Mouse (Mus musculus): Measurements from ENCODE around the gene Nmnat3. TPM values are rescaled to one million over a fixed set of nuclear protein-coding genes. Genes with fewer than 3 reads are reported as not detected.

The Nmnat3 gene
- polyA plus RNA-seq, 1 experiment from 2014 or later: 10.0 TPM

DNA sequence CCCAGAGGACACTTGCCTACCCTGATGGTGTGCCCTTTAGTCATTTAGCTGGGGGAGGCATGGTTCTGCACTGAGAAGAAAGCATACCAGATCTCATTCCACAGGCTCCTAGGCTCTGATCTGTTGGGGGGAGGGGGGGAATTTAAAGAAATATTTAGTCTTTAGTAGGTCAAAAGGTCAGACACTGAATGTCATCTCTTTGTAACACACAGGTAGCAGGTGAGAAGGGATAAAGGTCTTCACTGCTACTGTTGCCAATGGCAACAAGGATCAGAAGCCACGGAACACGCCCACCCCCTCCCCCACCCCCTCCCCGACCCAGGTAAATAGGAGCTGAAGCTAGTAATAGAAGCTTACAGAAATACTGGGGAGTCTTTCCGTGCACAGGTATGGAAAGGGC, 136.5 kb downstream of the Nmnat3 start:
- H3K27me3 ChIP-seq (ENCODE audit: control insufficient read depth, insufficient read depth, low read length): no peaks in the 10 kb centered on the region
- peaks cover 15 to 16% of the 10 kb centered on the region in 2 experiments for H3K4me1 ChIP-seq (ENCODE audit: control insufficient read depth in 2 of 2, insufficient read depth in 2 of 2, low read length in 2 of 2)
- no peak overlapping the region for H3K4me2 ChIP-seq (ENCODE audit: low read length)
- H3K9ac ChIP-seq (ENCODE audit: low read length): no peak overlapping the region
- WGBS: 17% methylated on average over 4 of the region's 4 CpGs
- no peak overlapping the region for H3K4me3 ChIP-seq (ENCODE audit: control insufficient read depth in 1 of 2, insufficient read depth in 1 of 2, low read depth in 1 of 2, low read length in 2 of 2)
- no peak overlapping the region for H3K27ac ChIP-seq (replicated peaks in 1 of 2; ENCODE audit: control insufficient read depth in 1 of 2, insufficient read depth in 1 of 2, low read depth in 2 of 2, low read length in 2 of 2)
- no peaks in the 10 kb centered on the region for H3K36me3 ChIP-seq (ENCODE audit: control insufficient read depth, insufficient read depth, low read length)
- no peak for ATAC-seq (ENCODE audit: insufficient number of reproducible peaks, insufficient read depth, low FRiP score, low read depth)
- H3K9me3 ChIP-seq (ENCODE audit: control insufficient read depth, low read length): no peaks in the 10 kb centered on the region

DNA sequence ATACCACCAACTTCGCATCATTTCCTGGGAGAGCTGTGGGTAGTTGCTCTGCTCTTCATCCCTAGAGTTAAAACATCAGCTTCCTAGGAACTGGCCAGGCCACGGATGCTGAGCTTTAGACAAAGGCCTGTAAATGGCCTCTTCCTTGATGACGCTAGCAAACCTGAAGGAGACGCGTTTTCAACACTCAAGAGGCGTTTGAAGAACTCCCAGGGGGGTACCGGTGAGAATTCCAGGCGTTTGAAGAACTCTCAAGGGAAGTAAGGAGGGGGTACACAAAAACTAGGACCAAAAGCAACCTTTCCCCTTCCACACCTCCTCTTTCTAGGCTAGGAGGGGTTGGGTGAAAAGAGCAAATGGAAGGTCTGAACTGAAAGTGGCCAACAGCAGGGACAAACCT, 137.1 kb downstream of the Nmnat3 start:
- Histone ChIP-seq H3K4me3 (ENCODE audit: control insufficient read depth in 1 of 2, insufficient read depth in 1 of 2, low read depth in 1 of 2, low read length in 2 of 2) (peak overlapping the region; percentile 51 to 72), H3K9me3 (ENCODE audit: control insufficient read depth, low read length) (no peaks in the 10 kb centered on the region), H3K4me2 (ENCODE audit: low read length) (peak overlapping the region; percentile 76), H3K9ac (ENCODE audit: low read length) (peak overlapping the region; percentile 65), H3K27me3 (ENCODE audit: control insufficient read depth, insufficient read depth, low read length) (no peaks in the 10 kb centered on the region), H3K36me3 (ENCODE audit: control insufficient read depth, insufficient read depth, low read length) (no peaks in the 10 kb centered on the region), H3K27ac (replicated peaks in 1 of 2; ENCODE audit: control insufficient read depth in 1 of 2, insufficient read depth in 1 of 2, low read depth in 2 of 2, low read length in 2 of 2) (0 out of 4 replicates have a peak overlapping the region, but pooled peaks of 1 of the 2 experiments have one; percentile 3), H3K4me1 (ENCODE audit: control insufficient read depth in 2 of 2, insufficient read depth in 2 of 2, low read length in 2 of 2) (peaks cover 19 to 20% of the 10 kb centered on the region in 2 experiments)
- WGBS: 4% methylated on average over 8 of the region's 8 CpGs
- no peak for ATAC-seq (ENCODE audit: insufficient number of reproducible peaks, insufficient read depth, low FRiP score, low read depth)

DNA sequence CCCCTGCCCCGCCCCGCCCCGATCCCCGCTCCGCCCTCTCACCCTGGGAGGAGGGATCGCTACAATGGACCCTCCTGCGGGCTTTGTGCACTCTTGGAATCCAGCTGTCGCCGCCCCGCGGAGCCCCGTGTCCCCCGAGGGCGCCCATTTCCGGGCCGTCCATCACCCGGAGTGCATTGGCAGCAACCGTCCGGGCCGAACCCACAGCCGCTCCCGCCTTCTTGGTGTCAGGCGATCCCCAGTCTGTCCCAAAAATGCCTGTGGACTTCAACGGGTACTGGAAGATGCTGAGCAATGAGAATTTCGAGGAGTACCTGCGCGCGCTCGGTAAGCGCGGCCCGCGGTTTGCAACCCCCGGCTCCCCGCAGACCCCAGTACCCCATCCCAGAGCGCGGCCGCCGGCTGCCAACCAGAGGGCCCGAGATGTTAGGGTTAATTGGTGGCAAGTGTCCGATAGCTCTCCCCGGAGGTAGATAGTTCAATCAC, 137.5 kb downstream of the Nmnat3 start:
- Histone ChIP-seq H3K4me2 (ENCODE audit: low read length) (peak overlapping the region; percentile 76), H3K4me3 (ENCODE audit: control insufficient read depth in 1 of 2, insufficient read depth in 1 of 2, low read depth in 1 of 2, low read length in 2 of 2) (peak overlapping the region; percentile 51 to 72), H3K27me3 (ENCODE audit: control insufficient read depth, insufficient read depth, low read length) (no peaks in the 10 kb centered on the region), H3K27ac (replicated peaks in 1 of 2; ENCODE audit: control insufficient read depth in 1 of 2, insufficient read depth in 1 of 2, low read depth in 2 of 2, low read length in 2 of 2) (peak overlapping the region; percentile 40 to 86; a peak in 2 of 4 replicates), H3K9ac (ENCODE audit: low read length) (peak overlapping the region; percentile 65), H3K9me3 (ENCODE audit: control insufficient read depth, low read length) (no peaks in the 10 kb centered on the region), H3K36me3 (ENCODE audit: control insufficient read depth, insufficient read depth, low read length) (no peaks in the 10 kb centered on the region), H3K4me1 (ENCODE audit: control insufficient read depth in 2 of 2, insufficient read depth in 2 of 2, low read length in 2 of 2) (peaks cover 24 to 25% of the 10 kb centered on the region in 2 experiments)
- 1% methylated on average over 40 of the region's 42 CpGs for WGBS
- peak; percentile 63; the same call in 1 of the 2 replicates for ATAC-seq (ENCODE audit: insufficient number of reproducible peaks, insufficient read depth, low FRiP score, low read depth)

DNA sequence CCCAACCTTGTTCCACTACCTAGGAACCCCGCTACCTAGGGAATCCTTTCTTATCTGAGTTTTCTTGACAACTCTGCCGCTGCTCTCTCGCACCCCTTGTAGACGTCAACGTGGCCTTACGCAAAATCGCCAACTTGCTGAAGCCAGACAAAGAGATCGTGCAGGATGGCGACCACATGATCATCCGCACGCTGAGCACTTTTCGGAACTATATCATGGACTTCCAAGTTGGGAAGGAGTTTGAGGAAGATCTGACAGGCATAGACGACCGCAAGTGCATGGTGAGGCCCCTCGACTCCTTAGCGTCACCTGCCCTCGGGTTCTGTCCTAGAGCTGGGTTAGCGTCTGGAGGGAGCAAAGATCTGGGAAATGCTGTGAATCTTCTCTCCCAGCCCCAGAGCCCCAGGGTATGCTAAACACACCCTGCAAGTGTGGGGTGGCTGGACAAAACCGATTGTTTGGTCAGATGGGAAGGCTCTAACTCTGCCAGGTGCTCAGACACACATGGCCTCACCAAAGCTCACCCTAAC, 138.2 kb downstream of the Nmnat3 start:
- ATAC-seq (ENCODE audit: insufficient number of reproducible peaks, insufficient read depth, low FRiP score, low read depth): no peak
- H3K36me3 ChIP-seq (ENCODE audit: control insufficient read depth, insufficient read depth, low read length): no peaks in the 10 kb centered on the region
- H3K4me1 ChIP-seq (ENCODE audit: control insufficient read depth in 2 of 2, insufficient read depth in 2 of 2, low read length in 2 of 2): peaks cover 25 to 29% of the 10 kb centered on the region in 2 experiments
- H3K27me3 ChIP-seq (ENCODE audit: control insufficient read depth, insufficient read depth, low read length): no peaks in the 10 kb centered on the region
- peak overlapping the region; percentile 76 for H3K4me2 ChIP-seq (ENCODE audit: low read length)
- peak overlapping the region; percentile 65 for H3K9ac ChIP-seq (ENCODE audit: low read length)
- WGBS: 7% methylated on average over 19 of the region's 19 CpGs
- peak overlapping the region; percentile 51 to 72 for H3K4me3 ChIP-seq (ENCODE audit: control insufficient read depth in 1 of 2, insufficient read depth in 1 of 2, low read depth in 1 of 2, low read length in 2 of 2)
- no peaks in the 10 kb centered on the region for H3K9me3 ChIP-seq (ENCODE audit: control insufficient read depth, low read length)
- peak overlapping the region; percentile 49 to 86 for H3K27ac ChIP-seq (replicated peaks in 1 of 2; ENCODE audit: control insufficient read depth in 1 of 2, insufficient read depth in 1 of 2, low read depth in 2 of 2, low read length in 2 of 2)

DNA sequence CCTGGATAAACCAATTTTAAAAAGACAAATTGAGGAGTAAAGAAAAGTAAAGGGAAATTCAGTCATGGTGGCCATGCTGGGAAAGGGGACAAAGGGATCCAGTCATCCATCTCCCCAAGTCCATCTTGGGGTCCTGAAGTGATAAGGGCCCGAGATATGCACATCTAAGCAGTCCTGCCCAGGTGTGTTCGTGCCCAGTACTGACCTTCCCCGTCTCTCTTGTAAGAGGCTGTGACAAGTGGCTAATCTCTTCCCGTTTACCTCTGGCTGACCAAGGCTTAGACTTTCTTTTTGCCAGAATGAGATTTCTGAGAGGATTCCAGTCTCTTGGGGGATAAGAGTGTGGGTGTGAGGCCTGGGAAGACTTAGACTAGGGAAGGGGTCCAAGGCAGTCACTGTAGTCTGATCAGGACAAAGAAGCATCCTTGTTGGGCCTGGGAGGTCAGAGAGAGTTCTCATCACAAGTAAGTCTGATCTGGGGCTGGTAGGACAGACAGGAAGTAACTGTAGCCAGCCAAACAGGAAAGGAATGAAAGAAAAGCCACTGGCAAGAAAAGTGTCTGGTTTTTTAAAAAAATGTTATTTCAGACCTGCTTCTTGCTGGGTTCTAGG, 140.8 kb downstream of the Nmnat3 start:
- peak overlapping the region; percentile 76 for H3K4me2 ChIP-seq (ENCODE audit: low read length)

DNA sequence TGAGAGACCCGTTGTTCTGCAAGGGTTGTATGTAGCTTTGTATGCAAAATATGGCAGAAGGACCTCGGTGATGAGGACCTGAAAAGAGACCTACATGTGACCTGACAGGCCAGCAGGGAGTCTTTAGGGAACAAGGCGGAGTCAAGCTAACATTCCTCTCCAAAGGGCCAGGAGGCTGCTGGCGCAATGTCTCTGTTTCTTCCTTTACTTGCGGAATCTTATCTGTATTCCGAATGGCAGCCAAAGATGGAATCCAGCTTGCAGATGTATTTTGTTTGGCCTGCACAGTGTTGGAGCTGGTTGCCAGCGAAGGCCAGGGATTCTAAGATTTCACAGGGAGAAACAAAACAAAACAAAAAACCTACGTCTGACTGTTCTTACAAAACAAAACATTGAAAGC, 141.5 kb downstream of the Nmnat3 start:
- ATAC-seq (ENCODE audit: insufficient number of reproducible peaks, insufficient read depth, low FRiP score, low read depth): peak; percentile 26; the same call in 1 of the 2 replicates
- Histone ChIP-seq H3K9ac (ENCODE audit: low read length) (no peak overlapping the region; the same call in 1 of the 2 replicates), H3K4me1 (ENCODE audit: control insufficient read depth in 2 of 2, insufficient read depth in 2 of 2, low read length in 2 of 2) (peaks cover 35 to 36% of the 10 kb centered on the region in 2 experiments), H3K4me2 (ENCODE audit: low read length) (peak overlapping the region; percentile 46), H3K9me3 (ENCODE audit: control insufficient read depth, low read length) (no peaks in the 10 kb centered on the region), H3K36me3 (ENCODE audit: control insufficient read depth, insufficient read depth, low read length) (0 out of 2 replicates have a peak, but pooled peaks cover 7% of the 10 kb centered on the region), H3K4me3 (ENCODE audit: control insufficient read depth in 1 of 2, insufficient read depth in 1 of 2, low read depth in 1 of 2, low read length in 2 of 2) (no peak overlapping the region), H3K27me3 (ENCODE audit: control insufficient read depth, insufficient read depth, low read length) (no peaks in the 10 kb centered on the region), H3K27ac (replicated peaks in 1 of 2; ENCODE audit: control insufficient read depth in 1 of 2, insufficient read depth in 1 of 2, low read depth in 2 of 2, low read length in 2 of 2) (peak overlapping the region; percentile 66 to 86)
- 31% methylated on average over 8 of the region's 8 CpGs for WGBS

More for the DNA sequence above, 140.8 kb downstream of the Nmnat3 start:
- no peak for ATAC-seq (ENCODE audit: insufficient number of reproducible peaks, insufficient read depth, low FRiP score, low read depth)
- 0 out of 2 replicates have a peak, but pooled peaks cover 7% of the 10 kb centered on the region for H3K36me3 ChIP-seq (ENCODE audit: control insufficient read depth, insufficient read depth, low read length)
- no peaks in the 10 kb centered on the region for H3K9me3 ChIP-seq (ENCODE audit: control insufficient read depth, low read length)
- WGBS: 50% methylated on average over 4 of the region's 4 CpGs
- H3K9ac ChIP-seq (ENCODE audit: low read length): no peak overlapping the region
- no peaks in the 10 kb centered on the region for H3K27me3 ChIP-seq (ENCODE audit: control insufficient read depth, insufficient read depth, low read length)
- H3K4me1 ChIP-seq (ENCODE audit: control insufficient read depth in 2 of 2, insufficient read depth in 2 of 2, low read length in 2 of 2): peaks cover 33 to 34% of the 10 kb centered on the region in 2 experiments
- peak overlapping the region; percentile 76 to 86 for H3K27ac ChIP-seq (replicated peaks in 1 of 2; ENCODE audit: control insufficient read depth in 1 of 2, insufficient read depth in 1 of 2, low read depth in 2 of 2, low read length in 2 of 2)
- H3K4me3 ChIP-seq (ENCODE audit: control insufficient read depth in 1 of 2, insufficient read depth in 1 of 2, low read depth in 1 of 2, low read length in 2 of 2): no peak overlapping the region

DNA sequence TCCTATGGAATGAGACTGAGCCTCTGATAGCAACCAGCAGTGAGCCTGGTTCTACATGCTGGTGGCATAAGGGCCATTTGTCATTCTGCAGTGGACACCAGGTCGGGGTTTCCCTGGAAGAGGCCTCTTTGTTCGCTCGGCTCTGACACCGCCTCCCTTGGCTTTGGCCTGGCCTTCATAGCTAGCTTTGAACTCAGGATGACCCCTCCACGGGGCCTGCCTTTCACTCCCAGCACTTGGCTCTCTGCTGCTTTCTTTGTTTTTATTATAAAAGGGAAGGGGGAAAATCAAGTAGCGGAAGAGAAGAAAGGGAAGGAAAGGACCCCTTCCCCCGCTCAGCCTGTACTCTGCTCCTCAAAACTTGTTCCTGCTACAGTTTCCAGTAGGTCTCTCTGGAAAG, 142.6 kb downstream of the Nmnat3 start:
- H3K27ac ChIP-seq (replicated peaks in 1 of 2; ENCODE audit: control insufficient read depth in 1 of 2, insufficient read depth in 1 of 2, low read depth in 2 of 2, low read length in 2 of 2): peak overlapping the region; percentile 66 to 86
- H3K27me3 ChIP-seq (ENCODE audit: control insufficient read depth, insufficient read depth, low read length): no peaks in the 10 kb centered on the region
- 21% methylated on average over 7 of the region's 7 CpGs for WGBS
- no peak overlapping the region for H3K9ac ChIP-seq (ENCODE audit: low read length)
- no peak overlapping the region for H3K4me3 ChIP-seq (ENCODE audit: control insufficient read depth in 1 of 2, insufficient read depth in 1 of 2, low read depth in 1 of 2, low read length in 2 of 2)
- peak overlapping the region; percentile 46 for H3K4me2 ChIP-seq (ENCODE audit: low read length)
- peaks cover 30 to 31% of the 10 kb centered on the region in 2 experiments for H3K4me1 ChIP-seq (ENCODE audit: control insufficient read depth in 2 of 2, insufficient read depth in 2 of 2, low read length in 2 of 2)
- H3K36me3 ChIP-seq (ENCODE audit: control insufficient read depth, insufficient read depth, low read length): 0 out of 2 replicates have a peak, but pooled peaks cover 7% of the 10 kb centered on the region
- peak; percentile 63 for ATAC-seq (ENCODE audit: insufficient number of reproducible peaks, insufficient read depth, low FRiP score, low read depth)
- no peaks in the 10 kb centered on the region for H3K9me3 ChIP-seq (ENCODE audit: control insufficient read depth, low read length)
